Mouse (Mus musculus) c-Kit-positive CD71-positive TER-119-negative erythroid progenitor cells, embryonic 14.5 days (primary cell): ENCODE results near the gene Trp53bp2.

Source experiments
- DNase-seq: peaks from one replicate; pipeline ENCODE4 v3.0.0-alpha.2; 2013; ENCODE audit warnings: low read depth

The Trp53bp2 gene

GRCm38 (mm10) chr1:182408243-182408642, 729 bp upstream of the Trp53bp2 start:
- peak; percentile 4 for DNase-seq

GRCm38 (mm10) chr1:182409401-182410173, 615 bp downstream of the Trp53bp2 start:
- peak; percentile 10 for DNase-seq

GRCm38 (mm10) chr1:182412586-182413270, 3.8 kb downstream of the Trp53bp2 start:
- no peak for DNase-seq

DNA sequence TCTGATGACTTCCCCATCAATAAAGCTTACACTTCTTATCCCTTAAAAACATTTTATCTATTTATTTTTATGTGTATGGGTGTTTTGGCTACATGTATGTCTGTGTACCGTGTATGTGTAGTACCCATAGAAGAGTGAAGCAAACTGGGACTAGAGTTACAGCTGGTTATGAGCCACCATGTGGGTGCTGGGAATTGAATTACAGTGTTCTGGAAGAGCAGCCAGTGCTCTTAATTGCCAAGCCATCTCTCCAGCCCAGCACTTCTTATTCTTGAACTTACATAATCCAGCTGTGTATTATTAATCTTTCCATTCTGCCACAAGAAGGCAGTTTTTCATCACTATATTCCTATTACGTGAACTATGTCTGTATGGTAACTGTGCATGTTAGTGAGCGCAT, 10.5 kb downstream of the Trp53bp2 start:
- DNase-seq: no peak

DNA sequence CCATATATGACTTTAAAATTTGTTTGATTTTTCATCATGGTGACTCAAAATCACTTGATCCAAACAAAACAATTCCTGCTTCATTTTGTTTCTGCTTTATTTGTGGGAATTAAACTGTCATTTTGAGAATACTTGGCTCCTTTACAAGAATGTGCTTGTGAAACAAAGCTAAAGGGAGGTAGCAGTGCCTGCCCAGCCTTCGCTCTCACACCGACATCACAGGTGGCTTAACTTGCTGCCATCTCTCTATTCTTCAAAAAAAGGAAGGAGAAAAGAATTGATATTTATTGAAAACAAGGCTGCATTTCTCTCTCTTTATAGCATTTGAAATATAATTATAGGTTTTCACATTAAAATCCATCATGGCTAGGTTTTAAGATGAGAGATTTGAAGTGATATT, 15.3 kb downstream of the Trp53bp2 start:
- DNase-seq: no peak

- DNase-seq: no peak
These were observed 16.2 kb downstream of the Trp53bp2 start for GRCm38 (mm10) chr1:182425176-182425575.

DNA sequence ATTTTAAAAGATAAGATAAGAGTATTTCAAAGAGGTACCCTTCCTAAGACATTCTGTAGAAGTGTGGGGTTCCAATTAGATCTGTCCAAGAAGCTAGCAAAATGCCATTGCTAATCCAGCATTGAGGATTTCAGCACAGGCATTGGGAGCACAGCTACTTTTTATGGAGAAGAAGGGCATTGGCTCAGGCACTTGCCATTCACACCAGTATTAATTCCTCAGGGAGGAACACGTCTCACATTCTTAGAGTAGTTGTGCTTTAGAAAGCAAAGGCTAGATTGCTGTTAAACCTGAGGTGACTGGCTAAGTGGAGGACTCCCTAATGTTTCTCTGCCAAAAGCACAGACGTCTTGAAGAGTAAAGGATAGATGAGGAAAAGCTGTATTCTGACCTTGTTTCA, 17.5 kb downstream of the Trp53bp2 start:
- DNase-seq: no peak

DNA sequence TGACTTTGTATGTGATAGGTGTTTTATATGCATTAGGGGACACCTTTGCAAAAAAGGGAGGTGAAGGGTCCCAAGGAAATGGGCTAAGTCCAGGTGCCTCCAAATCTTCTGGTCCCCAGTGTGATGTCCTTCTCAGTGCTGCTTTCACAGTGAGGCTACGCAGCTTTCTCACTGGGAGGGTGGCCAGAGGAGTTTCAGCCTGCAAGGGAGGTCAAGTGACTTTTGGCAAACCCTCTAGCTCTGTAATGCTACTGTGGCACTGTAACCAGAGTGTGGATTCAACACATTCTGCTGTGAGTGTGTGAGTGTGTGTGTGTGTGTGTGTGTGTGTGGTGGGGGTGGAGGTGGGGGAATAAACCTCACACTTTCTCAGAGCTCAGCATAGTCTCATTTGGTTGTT, 18.5 kb downstream of the Trp53bp2 start:
- DNase-seq: no peak

- DNase-seq: no peak
These were observed 20.9 kb downstream of the Trp53bp2 start for GRCm38 (mm10) chr1:182429826-182430225.

DNA sequence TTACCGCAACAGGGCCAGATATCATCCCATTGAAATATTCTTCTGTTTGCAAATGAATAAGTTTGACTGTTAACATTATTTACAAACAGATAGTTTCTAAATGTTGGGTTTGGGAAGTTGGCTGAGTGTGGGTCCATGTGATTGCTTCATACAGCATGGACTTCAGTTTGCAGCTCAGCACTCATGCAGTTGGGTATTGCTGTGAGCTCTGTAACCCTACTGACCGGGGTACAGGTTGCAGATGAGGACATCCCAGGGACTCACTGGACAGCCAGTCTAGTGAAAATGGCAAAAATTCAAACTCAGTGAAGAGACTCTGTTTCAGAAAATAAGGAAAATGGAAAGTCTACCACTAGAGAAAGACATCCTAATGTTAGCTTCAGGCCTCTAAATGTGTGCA, 21.7 kb downstream of the Trp53bp2 start:
- no peak for DNase-seq

GRCm38 (mm10) chr1:182432059-182432458, 23.1 kb downstream of the Trp53bp2 start:
- DNase-seq: no peak

- no peak for DNase-seq
These were observed 27.8 kb downstream of the Trp53bp2 start for GRCm38 (mm10) chr1:182436746-182437145.

DNA sequence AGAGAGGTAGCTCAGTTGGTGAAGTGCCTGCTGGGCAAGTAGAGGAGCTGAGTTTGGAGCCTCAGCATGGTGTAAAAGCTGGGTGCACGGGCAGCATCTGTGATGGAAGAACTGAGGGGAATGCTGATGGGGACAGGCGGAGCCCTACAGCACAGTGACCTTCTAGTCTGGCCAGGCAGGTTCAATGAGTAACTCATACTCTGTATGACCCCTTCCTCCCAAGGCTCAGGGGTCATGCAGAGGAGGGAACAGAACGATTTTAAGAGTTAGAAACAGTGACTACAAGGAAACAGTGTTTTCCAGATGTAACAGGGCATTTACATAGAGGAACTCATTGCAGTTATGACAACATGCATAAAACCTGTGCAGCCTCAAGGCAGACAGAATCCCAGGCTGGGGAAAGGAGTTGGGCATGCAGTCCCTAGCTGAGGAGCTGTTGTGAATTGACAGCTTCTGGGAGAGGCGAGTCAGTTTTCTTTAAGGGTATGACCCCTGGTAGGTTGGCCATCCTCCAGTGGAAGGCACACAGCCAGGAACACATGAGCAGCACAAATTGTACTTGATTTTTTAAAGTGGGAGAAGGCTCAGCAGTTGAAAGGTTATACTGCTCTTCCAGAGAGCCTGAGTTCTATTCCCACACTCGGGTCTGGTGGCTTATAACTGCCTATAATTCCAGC, 30.7 kb downstream of the Trp53bp2 start:
- no peak for DNase-seq

GRCm38 (mm10) chr1:182441791-182442473, 33.0 kb downstream of the Trp53bp2 start:
- DNase-seq: no peak

DNA sequence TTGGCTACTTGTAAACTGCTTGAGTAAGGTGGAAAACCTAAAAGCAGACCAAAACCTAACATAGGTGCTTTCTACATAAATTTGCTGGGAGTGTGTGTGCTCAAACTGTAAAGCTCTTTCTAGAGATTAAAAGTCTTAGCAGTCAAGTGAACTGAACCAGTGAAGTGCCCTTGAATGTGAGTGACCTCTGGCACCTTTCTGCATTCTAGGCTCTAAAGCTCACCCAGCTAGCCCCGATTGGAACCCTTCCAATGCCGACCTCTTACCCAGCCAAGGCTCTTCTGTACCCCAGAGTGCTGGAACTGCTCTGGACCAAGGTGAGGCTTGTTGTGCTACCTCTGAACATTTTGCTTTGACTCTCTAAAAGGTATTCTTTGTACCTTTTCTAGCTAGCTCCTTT, 35.1 kb downstream of the Trp53bp2 start:
- DNase-seq: no peak

GRCm38 (mm10) chr1:182448276-182449035, 39.5 kb downstream of the Trp53bp2 start:
- no peak for DNase-seq

DNA sequence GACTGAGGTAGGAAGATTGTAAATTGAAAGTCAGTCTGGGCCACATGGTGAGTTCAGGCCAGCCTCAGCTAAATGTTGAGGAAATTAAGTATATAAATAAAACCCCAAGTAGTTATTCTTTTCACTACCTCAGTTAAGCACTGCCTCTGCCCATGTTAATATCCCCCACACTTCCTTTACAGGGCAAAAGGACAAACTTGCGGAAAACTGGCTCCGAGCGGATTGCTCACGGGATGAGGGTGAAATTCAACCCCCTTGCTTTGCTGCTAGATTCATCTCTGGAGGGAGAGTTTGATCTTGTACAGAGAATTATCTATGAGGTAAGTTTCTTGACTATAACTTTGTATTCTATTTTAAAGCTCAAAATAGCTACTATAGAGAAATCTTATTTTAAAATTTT, 43.5 kb downstream of the Trp53bp2 start:
- no peak for DNase-seq

- DNase-seq: no peak
These were observed 46.1 kb downstream of the Trp53bp2 start for GRCm38 (mm10) chr1:182455080-182455479.

DNA sequence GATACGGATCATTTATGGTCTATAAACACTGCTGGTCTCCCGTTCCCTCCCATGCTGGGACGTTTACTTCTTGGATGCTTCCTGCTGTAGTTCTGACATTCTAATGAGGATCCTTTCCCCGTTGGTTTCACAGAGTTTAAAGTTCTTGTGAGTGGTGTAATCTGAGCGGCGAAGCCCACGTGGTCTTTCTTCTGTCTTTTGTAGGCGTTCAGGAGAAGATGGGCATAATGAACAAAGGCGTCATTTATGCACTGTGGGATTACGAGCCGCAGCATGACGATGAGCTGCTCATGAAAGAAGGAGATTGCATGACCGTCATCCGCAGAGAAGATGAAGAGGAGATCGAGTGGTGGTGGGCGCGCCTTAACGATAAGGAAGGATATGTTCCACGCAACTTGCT, 49.6 kb downstream of the Trp53bp2 start:
- no peak for DNase-seq

DNA sequence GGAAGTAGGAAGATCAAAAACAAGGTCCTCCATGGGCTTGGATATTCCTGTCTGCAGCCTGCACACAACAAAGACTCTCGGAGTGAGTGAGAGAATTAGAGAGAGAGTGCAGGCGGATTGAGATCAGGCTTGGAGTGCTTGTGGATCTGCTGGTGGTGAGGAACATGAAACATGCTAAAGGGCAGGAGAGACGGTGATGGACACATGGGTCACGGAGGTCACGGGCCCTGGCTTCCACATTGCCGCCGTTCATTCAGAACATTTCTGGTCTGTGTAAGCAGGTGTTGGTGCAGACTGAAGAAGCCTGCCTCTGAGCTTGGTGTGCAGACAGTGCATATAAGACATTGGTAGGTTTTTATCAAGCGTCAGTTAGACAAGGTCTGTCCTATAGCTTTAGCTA, 50.5 kb downstream of the Trp53bp2 start:
- DNase-seq: no peak
